In genomic region chr10:80247849-80248248, GRCm38 (mm10) we compare ENCODE assay signal across 10 mouse cellular contexts. TPM values are rescaled to one million over a fixed set of nuclear protein-coding genes. Genes with fewer than 3 reads are reported as not detected.
DNase-seq lines count a peak whose midpoint lies in the region; ATAC-seq and TF ChIP-seq lines count a peak whose summit lies in the region.
"Had no signal": no experiment of that assay in that cellular context is flagged by ENCODE, and none has a peak within 500 bp of the region (broad histone marks: within the 10 kb centered on the region; RNA-seq: fewer than 3 reads in every experiment).

No protein-coding gene starts in this region.

- peak; percentile 29 for DNase-seq in hindbrain, embryonic 11.5 days (ENCODE audit: low spot score)
- no peak for DNase-seq in hindbrain, embryonic 14.5 days (ENCODE audit: low spot score)
- DNase-seq in CH12.LX (ENCODE audit: extremely low read depth) (peak; percentile 52), R1 (ENCODE audit: low read depth, low spot score) (peak; percentile 62)
- DNase-seq in limb, embryonic 14.5 days (ENCODE audit: low spot score): peak; percentile 44
- DNase-seq in c-Kit-positive CD71-positive TER-119-positive erythroid progenitor cells, embryonic 14.5 days (ENCODE audit: low spot score): no peak
- no peak for DNase-seq in left cerebral cortex, adult 9 months (ENCODE audit: low spot score in 2 of 2)
- no peak for DNase-seq in layer of hippocampus, adult 8-10 months (ENCODE audit: low spot score in 2 of 2)
- DNase-seq: adrenal gland, postnatal 25 days had no signal

- no peak overlapping the region for H3K4me2 ChIP-seq in hindbrain, embryonic 11.5 days (replicated peaks; ENCODE audit: low read depth, low read length)
- H3K4me2 ChIP-seq in hindbrain, embryonic 14.5 days (replicated peaks): no peak overlapping the region
- H3K4me2 ChIP-seq in CH12.LX (ENCODE audit: insufficient read depth, low read depth, poor library complexity, severe bottlenecking): 0 out of 2 replicates have a peak overlapping the region, but pooled peaks have one; percentile 19
- no peak overlapping the region for H3K4me2 ChIP-seq in limb, embryonic 14.5 days (replicated peaks; ENCODE audit: low read depth, low read length, severe bottlenecking)

- no peak overlapping the region for H3K9ac ChIP-seq in hindbrain, embryonic 11.5 days (ENCODE audit: low read depth, low read length)
- no peak overlapping the region for H3K9ac ChIP-seq in hindbrain, embryonic 14.5 days
- no peak overlapping the region for H3K9ac ChIP-seq in CH12.LX (ENCODE audit: insufficient read depth, low read depth)
- H3K9ac ChIP-seq in limb, embryonic 14.5 days (ENCODE audit: low read depth, low read length, severe bottlenecking): no peak overlapping the region
- H3K9ac ChIP-seq: limb, embryonic 12.5 days had no signal

- no peaks in the 10 kb centered on the region for H3K9me3 ChIP-seq in hindbrain, embryonic 11.5 days (ENCODE audit: control insufficient read depth, low read length)
- no peaks in the 10 kb centered on the region for H3K9me3 ChIP-seq in hindbrain, embryonic 14.5 days (ENCODE audit: control insufficient read depth, low read length)
- H3K9me3 ChIP-seq in CH12.LX (replicated peaks; ENCODE audit: low read length): no peaks in the 10 kb centered on the region
- no peaks in the 10 kb centered on the region for H3K9me3 ChIP-seq in limb, embryonic 14.5 days (ENCODE audit: control insufficient read depth, low read length)
- H3K9me3 ChIP-seq: limb, embryonic 12.5 days had no signal

- H3K27me3 ChIP-seq in hindbrain, embryonic 11.5 days (ENCODE audit: control insufficient read depth, insufficient read depth, low read length): no peaks in the 10 kb centered on the region
- no peaks in the 10 kb centered on the region for H3K27me3 ChIP-seq in hindbrain, embryonic 14.5 days (ENCODE audit: control insufficient read depth, insufficient read depth, low read length)
- H3K27me3 ChIP-seq in CH12.LX (replicated peaks): no peaks in the 10 kb centered on the region
- no peaks in the 10 kb centered on the region for H3K27me3 ChIP-seq in limb, embryonic 14.5 days (ENCODE audit: control insufficient read depth, insufficient read depth, low read length)
- H3K27me3 ChIP-seq: limb, embryonic 12.5 days had no signal

- TF ChIP-seq RAD21 in CH12.LX (IDR thresholded peaks at IDR 0.05; ENCODE audit: low read depth, low read length): peak; percentile 64

- 52% methylated on average over 6 of the region's 6 CpGs for WGBS in hindbrain, embryonic 11.5 days
- WGBS in hindbrain, embryonic 14.5 days: 43% methylated on average over 6 of the region's 6 CpGs
- WGBS in limb, embryonic 14.5 days: 53% methylated on average over 6 of the region's 6 CpGs

- H3K27ac ChIP-seq in hindbrain, embryonic 11.5 days (ENCODE audit: low read depth, low read length): no peak overlapping the region
- no peak overlapping the region for H3K27ac ChIP-seq in hindbrain, embryonic 14.5 days
- H3K27ac ChIP-seq in CH12.LX (ENCODE audit: insufficient read depth, low read depth): no peak overlapping the region
- H3K27ac ChIP-seq in limb, embryonic 14.5 days (replicated peaks; ENCODE audit: low read depth, low read length): no peak overlapping the region
- H3K27ac ChIP-seq: limb, embryonic 12.5 days had no signal

- TF ChIP-seq POLR2A in CH12.LX (IDR thresholded peaks at IDR 0.05; ENCODE audit: low read depth, low read length): no peak
- no peak for TF ChIP-seq POLR2A in limb, embryonic 14.5 days (IDR thresholded peaks at IDR 0.05; ENCODE audit: borderline replicate concordance, extremely low read depth, insufficient read depth, insufficient read length)

- ATAC-seq in hindbrain, embryonic 11.5 days (ENCODE audit: low FRiP score): no peak
- no peak for ATAC-seq in hindbrain, embryonic 14.5 days (ENCODE audit: low FRiP score)
- no peak for ATAC-seq in limb, embryonic 14.5 days (ENCODE audit: low FRiP score, low read depth)

- dilution Hi-C loops in CH12.LX (cut with MboI; ENCODE audit: extremely low pct_ligation_motif_present, extremely low pct_unique_long_range_greater_than_20kb, low sequenced_read_pairs): no loop called here

- in situ Hi-C loops in CH12.LX (cut with MboI; ENCODE audit: low pct_ligation_motif_present, low pct_unique_long_range_greater_than_20kb, low sequenced_read_pairs): loop anchor here (5.0 kb wide), 1 partner anchor 71 kb away; the partner anchor contains the start of gene Efna2

- peak in 1 of 2 experiments; percentile 66; a peak in 2 of 4 replicates for TF ChIP-seq CTCF in CH12.LX (conservative IDR thresholded peaks at IDR 0.05 in 1 of 2, IDR thresholded peaks at IDR 0.05 in 1 of 2; ENCODE audit: low read depth in 2 of 2, low read length in 2 of 2)

- no peak for TF ChIP-seq EP300 in CH12.LX (IDR thresholded peaks at IDR 0.05; ENCODE audit: low read length)

- H3K4me3 ChIP-seq in hindbrain, embryonic 11.5 days (ENCODE audit: low read depth, low read length): no peak overlapping the region
- no peak overlapping the region for H3K4me3 ChIP-seq in hindbrain, embryonic 14.5 days (replicated peaks; ENCODE audit: low read length)
- H3K4me3 ChIP-seq in CH12.LX (replicated peaks in 1 of 3; ENCODE audit: low read depth in 2 of 3, low read length in 2 of 3, poor library complexity in 1 of 3): no peak overlapping the region
- no peak overlapping the region for H3K4me3 ChIP-seq in limb, embryonic 14.5 days (replicated peaks; ENCODE audit: low read length)

- peaks cover 21% of the 10 kb centered on the region for H3K79me2 ChIP-seq in CH12.LX (replicated peaks; ENCODE audit: control insufficient read depth, extremely low read depth, insufficient read depth, poor library complexity, severe bottlenecking)

- peaks cover 3% of the 10 kb centered on the region; the same call in 1 of the 2 replicates for H3K4me1 ChIP-seq in hindbrain, embryonic 11.5 days (replicated peaks; ENCODE audit: control insufficient read depth, insufficient read depth, low read length)
- peaks cover 12% of the 10 kb centered on the region for H3K4me1 ChIP-seq in hindbrain, embryonic 14.5 days (replicated peaks; ENCODE audit: control insufficient read depth, insufficient read depth, low read length)
- peaks cover 4 to 34% of the 10 kb centered on the region in 2 experiments for H3K4me1 ChIP-seq in CH12.LX (ENCODE audit: control insufficient read depth in 1 of 2, insufficient read depth in 2 of 2)
- H3K4me1 ChIP-seq in limb, embryonic 14.5 days (ENCODE audit: control insufficient read depth, insufficient read depth, low read length): peaks cover 11% of the 10 kb centered on the region; the same call in 1 of the 2 replicates

- H3K36me3 ChIP-seq in hindbrain, embryonic 11.5 days (ENCODE audit: control insufficient read depth, insufficient read depth, low read length): no peaks in the 10 kb centered on the region
- peaks cover 17% of the 10 kb centered on the region for H3K36me3 ChIP-seq in hindbrain, embryonic 14.5 days (replicated peaks; ENCODE audit: control insufficient read depth, insufficient read depth)
- H3K36me3 ChIP-seq in CH12.LX (replicated peaks in 1 of 2; ENCODE audit: control insufficient read depth in 1 of 2, insufficient read depth in 1 of 2, low read length in 1 of 2): peaks cover 24 to 50% of the 10 kb centered on the region in 2 experiments
- peaks cover 21% of the 10 kb centered on the region for H3K36me3 ChIP-seq in limb, embryonic 14.5 days (ENCODE audit: control insufficient read depth, insufficient read depth, low read length)

RNA-seq across cellular contexts. Expression of gene Ndufs7, which starts 1.1 kb away (rescaled TPM):
- polyA plus RNA-seq in hindbrain, embryonic 11.5 days (2014; fragmentation: Nextera tagmentation; extraction: Ambion mirVana): 242 and 245 TPM in 2 replicates
- polyA plus RNA-seq in hindbrain, embryonic 14.5 days (2014; fragmentation: Nextera tagmentation; extraction: Ambion mirVana): 303 and 341 TPM in 2 replicates
- 248 and 282 TPM in 2 replicates for total RNA-seq in CH12.LX (2012; rRNA removed)
- total RNA-seq in CH12.LX (2014; rRNA removed): 124 and 154 TPM in 2 replicates
- 222 and 228 TPM in 2 replicates for polyA plus RNA-seq in CH12.LX (2012; ENCODE audit: insufficient read length, low read depth)
- 338 and 449 TPM in 2 replicates for polyA plus RNA-seq in limb, embryonic 14.5 days (2012; rRNA removed)
- 349 and 366 TPM in 2 replicates for polyA plus RNA-seq in limb, embryonic 14.5 days (2014; fragmentation: Nextera tagmentation; extraction: Ambion mirVana)
- 100 to 1,000 TPM; 190 to 206 (median 201) TPM for total RNA-seq in layer of hippocampus, adult 8-10 months (2022)

RNA-seq across cellular contexts. Expression of gene Gamt, which starts 13.0 kb away (rescaled TPM):
- 30.3 and 30.4 TPM in 2 replicates for polyA plus RNA-seq in hindbrain, embryonic 11.5 days (2014; fragmentation: Nextera tagmentation; extraction: Ambion mirVana)
- 17.3 and 24.3 TPM in 2 replicates for polyA plus RNA-seq in hindbrain, embryonic 14.5 days (2014; fragmentation: Nextera tagmentation; extraction: Ambion mirVana)
- total RNA-seq in CH12.LX (2012; rRNA removed) (0.30 and 0.38 TPM in 2 replicates), CH12.LX (2014; rRNA removed) (0.24 TPM in 1 of 2 replicates, not detected in the other)
- polyA plus RNA-seq in CH12.LX (2012; ENCODE audit: insufficient read length, low read depth): 0.42 TPM in 1 of 2 replicates, not detected in the other
- 74.1 and 80.5 TPM in 2 replicates for polyA plus RNA-seq in limb, embryonic 14.5 days (2012; rRNA removed)
- polyA plus RNA-seq in limb, embryonic 14.5 days (2014; fragmentation: Nextera tagmentation; extraction: Ambion mirVana): 75.7 and 90.8 TPM in 2 replicates
- total RNA-seq in layer of hippocampus, adult 8-10 months (2022): 10 to 100 TPM; 22.4 to 34.7 (median 27.9) TPM

RNA-seq across cellular contexts. Expression of gene Dazap1, which starts 13.4 kb away (rescaled TPM):
- polyA plus RNA-seq in hindbrain, embryonic 11.5 days (2014; fragmentation: Nextera tagmentation; extraction: Ambion mirVana): 46.8 and 47.3 TPM in 2 replicates
- polyA plus RNA-seq in hindbrain, embryonic 14.5 days (2014; fragmentation: Nextera tagmentation; extraction: Ambion mirVana): 35.2 and 36.3 TPM in 2 replicates
- 162 and 172 TPM in 2 replicates for total RNA-seq in CH12.LX (2012; rRNA removed)
- total RNA-seq in CH12.LX (2014; rRNA removed): 180 and 187 TPM in 2 replicates
- 236 and 252 TPM in 2 replicates for polyA plus RNA-seq in CH12.LX (2012; ENCODE audit: insufficient read length, low read depth)
- 243 and 272 TPM in 2 replicates for polyA plus RNA-seq in limb, embryonic 14.5 days (2012; rRNA removed)
- 46.1 and 50.7 TPM in 2 replicates for polyA plus RNA-seq in limb, embryonic 14.5 days (2014; fragmentation: Nextera tagmentation; extraction: Ambion mirVana)
- 10 to 100 TPM; 84.8 to 98.3 (median 91.6) TPM for total RNA-seq in layer of hippocampus, adult 8-10 months (2022)

RNA-seq across cellular contexts. Expression of gene Mum1, which starts 21.6 kb away (rescaled TPM):
- 49.4 and 57.3 TPM in 2 replicates for polyA plus RNA-seq in hindbrain, embryonic 11.5 days (2014; fragmentation: Nextera tagmentation; extraction: Ambion mirVana)
- polyA plus RNA-seq in hindbrain, embryonic 14.5 days (2014; fragmentation: Nextera tagmentation; extraction: Ambion mirVana): 29.0 and 32.9 TPM in 2 replicates
- total RNA-seq in CH12.LX (2012; rRNA removed): 35.6 and 44.3 TPM in 2 replicates
- total RNA-seq in CH12.LX (2014; rRNA removed): 24.1 and 25.1 TPM in 2 replicates
- 22.9 and 24.1 TPM in 2 replicates for polyA plus RNA-seq in CH12.LX (2012; ENCODE audit: insufficient read length, low read depth)
- polyA plus RNA-seq in limb, embryonic 14.5 days (2012; rRNA removed): 91.5 and 93.4 TPM in 2 replicates
- 50.1 and 57.3 TPM in 2 replicates for polyA plus RNA-seq in limb, embryonic 14.5 days (2014; fragmentation: Nextera tagmentation; extraction: Ambion mirVana)
- 10 to 100 TPM; 44.5 to 51.5 (median 45.6) TPM for total RNA-seq in layer of hippocampus, adult 8-10 months (2022)

RNA-seq across cellular contexts. Expression of gene Rps15, which starts 44.4 kb away (rescaled TPM):
- polyA plus RNA-seq in hindbrain, embryonic 11.5 days (2014; fragmentation: Nextera tagmentation; extraction: Ambion mirVana): 798 TPM in 2 replicates
- 570 and 649 TPM in 2 replicates for polyA plus RNA-seq in hindbrain, embryonic 14.5 days (2014; fragmentation: Nextera tagmentation; extraction: Ambion mirVana)
- total RNA-seq in CH12.LX (2012; rRNA removed): 4,610 and 5,342 TPM in 2 replicates
- 2,343 and 2,739 TPM in 2 replicates for total RNA-seq in CH12.LX (2014; rRNA removed)
- polyA plus RNA-seq in CH12.LX (2012; ENCODE audit: insufficient read length, low read depth): 2,279 and 2,754 TPM in 2 replicates
- polyA plus RNA-seq in limb, embryonic 14.5 days (2012; rRNA removed): 3,060 and 3,829 TPM in 2 replicates
- polyA plus RNA-seq in limb, embryonic 14.5 days (2014; fragmentation: Nextera tagmentation; extraction: Ambion mirVana): 1,091 and 1,173 TPM in 2 replicates
- 1,000 to 10,000 TPM in 1 of 4 experiments, 100 to 1,000 TPM in 3; 755 to 1,005 (median 888) TPM for total RNA-seq in layer of hippocampus, adult 8-10 months (2022)

Comparison
In these comparisons a context has a peak if more than half of its experiments do, and no peak if none do; other contexts are left out.
1. DNase-seq: peak in hindbrain, embryonic 11.5 days (single experiment), CH12.LX (single experiment), R1 (single experiment) and limb, embryonic 14.5 days (single experiment); none in hindbrain, embryonic 14.5 days (single experiment), c-Kit-positive CD71-positive TER-119-positive erythroid progenitor cells, embryonic 14.5 days (single experiment), left cerebral cortex, adult 9 months (0 of 2) and layer of hippocampus, adult 8-10 months (0 of 2).
2. RNA of gene Gamt, which starts 13.0 kb away (polyA plus RNA-seq): 74.1 to 90.8 TPM in limb, embryonic 14.5 days, 30.3 to 30.4 TPM in hindbrain, embryonic 11.5 days and 17.3 to 24.3 TPM in hindbrain, embryonic 14.5 days; 0.42 TPM in CH12.LX; every median in the first group is over 10 times any median in the second.